Mouse (Mus musculus): Measurements from ENCODE around the gene Hs3st6.

GRCm38 (mm10) chr17:24761121-24761520 lies 8.3 kb downstream of the Hs3st6 start:
- no peak for TF ChIP-seq CTCF (IDR thresholded peaks at IDR 0.05; ENCODE audit: low read depth)
- TF ChIP-seq EP300 (optimal IDR thresholded peaks at IDR 0.05), result no peak

Measured in stomach, postnatal 0 days (tissue).